Mouse (Mus musculus): ENCODE measurements around the gene Loxl1. TPM values are rescaled to one million over a fixed set of nuclear protein-coding genes. Genes with fewer than 3 reads are reported as not detected.
A peak's percentile ranks its signal among the peaks of the same experiment; 100 is the strongest.

Loxl1 gene
- polyA plus RNA-seq, 1 experiment from 2014 or later = 30.1 TPM

DNA sequence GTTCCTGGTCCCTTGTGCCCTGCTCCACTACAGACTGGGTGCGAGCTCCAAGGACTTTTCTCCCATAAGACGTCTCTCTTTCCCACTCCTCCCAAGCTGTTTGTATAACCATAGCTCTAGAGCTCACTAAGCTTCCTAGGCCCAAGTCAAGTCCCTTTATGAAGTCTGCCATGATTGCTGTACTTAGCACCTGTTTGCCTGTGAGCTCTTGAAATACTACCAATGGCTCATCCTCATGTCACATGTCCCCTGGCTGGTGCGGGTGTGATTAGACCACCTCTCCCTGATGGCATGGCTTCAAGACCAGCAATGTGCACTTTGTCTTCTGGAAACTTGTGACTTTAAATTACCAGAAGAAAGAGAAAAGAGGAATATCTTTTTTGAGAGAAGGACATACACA, 17.6 kb downstream of the Loxl1 start:
- H3K27ac ChIP-seq = peak overlapping the region; percentile 69; the same call in 1 of the 2 replicates
- 91% methylated on average over 3 of the region's 3 CpGs for WGBS
- ATAC-seq (ENCODE audit: insufficient number of reproducible peaks, insufficient read depth, low FRiP score, low TSS enrichment, low read depth) = no peak
- no peak overlapping the region for H3K4me3 ChIP-seq (replicated peaks)
- no peak overlapping the region for H3K9ac ChIP-seq (replicated peaks)
- no peaks in the 10 kb centered on the region for H3K27me3 ChIP-seq
- H3K36me3 ChIP-seq = peaks cover 55% of the 10 kb centered on the region
- H3K9me3 ChIP-seq = no peaks in the 10 kb centered on the region
- no peak overlapping the region for H3K4me2 ChIP-seq
- H3K4me1 ChIP-seq (replicated peaks) = peaks cover 24% of the 10 kb centered on the region

DNA sequence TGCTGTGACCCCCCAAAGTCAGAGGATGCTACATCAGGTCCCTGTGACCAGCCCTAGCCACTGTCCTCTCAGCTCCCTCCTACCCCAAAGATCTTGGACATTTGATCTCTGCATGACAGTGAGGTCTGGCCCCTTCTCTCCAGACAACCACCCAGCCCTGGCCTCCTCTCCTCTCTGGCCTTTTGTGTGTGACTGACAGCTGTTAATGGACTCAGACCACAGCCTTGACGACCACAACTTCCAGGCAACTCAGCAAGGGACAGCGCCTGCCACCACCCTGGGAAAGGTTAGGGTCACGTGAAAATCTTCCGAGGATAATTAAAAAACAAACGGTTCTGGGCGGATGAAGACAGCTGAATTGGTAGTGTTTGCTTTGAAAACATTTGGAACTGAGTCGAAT, 18.5 kb downstream of the Loxl1 start:
- H3K4me2 ChIP-seq = no peak overlapping the region
- H3K9ac ChIP-seq (replicated peaks) = no peak overlapping the region
- H3K27ac ChIP-seq = no peak overlapping the region; the same call in 1 of the 2 replicates
- H3K36me3 ChIP-seq = peaks cover 58% of the 10 kb centered on the region
- WGBS = 56% methylated on average over 7 of the region's 7 CpGs
- no peak for ATAC-seq (ENCODE audit: insufficient number of reproducible peaks, insufficient read depth, low FRiP score, low TSS enrichment, low read depth)
- H3K4me1 ChIP-seq (replicated peaks) = peaks cover 19% of the 10 kb centered on the region
- no peak overlapping the region for H3K4me3 ChIP-seq (replicated peaks)
- no peaks in the 10 kb centered on the region for H3K9me3 ChIP-seq
- no peaks in the 10 kb centered on the region for H3K27me3 ChIP-seq

DNA sequence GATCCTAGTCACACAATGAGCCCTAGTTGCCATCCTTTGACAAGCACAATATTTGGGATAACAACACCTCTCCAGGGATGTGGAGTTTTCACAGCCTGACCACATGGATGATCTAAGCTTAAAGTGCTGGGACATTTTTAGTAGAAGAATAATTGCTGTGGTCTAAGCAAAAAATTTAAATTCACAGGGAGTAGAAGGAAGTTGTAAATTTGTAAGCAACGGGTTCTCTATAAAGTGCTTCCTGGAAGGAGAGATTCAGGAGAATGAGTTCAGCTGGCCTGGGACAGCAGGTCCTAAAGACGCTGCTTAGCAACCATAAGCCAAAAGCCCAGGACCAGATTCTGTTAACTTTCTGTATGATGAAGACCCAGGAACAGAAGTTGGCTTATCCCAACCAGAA, 23.1 kb downstream of the Loxl1 start:
- H3K27me3 ChIP-seq = no peaks in the 10 kb centered on the region
- no peak for ATAC-seq (ENCODE audit: insufficient number of reproducible peaks, insufficient read depth, low FRiP score, low TSS enrichment, low read depth)
- no peak overlapping the region for H3K4me2 ChIP-seq
- no peak overlapping the region for H3K4me3 ChIP-seq (replicated peaks)
- WGBS = 48% methylated on average over 2 of the region's 2 CpGs
- no peak overlapping the region for H3K27ac ChIP-seq
- no peak overlapping the region for H3K9ac ChIP-seq (replicated peaks)
- peaks cover 53% of the 10 kb centered on the region for H3K36me3 ChIP-seq
- no peaks in the 10 kb centered on the region for H3K4me1 ChIP-seq (replicated peaks)
- H3K9me3 ChIP-seq = no peaks in the 10 kb centered on the region

DNA sequence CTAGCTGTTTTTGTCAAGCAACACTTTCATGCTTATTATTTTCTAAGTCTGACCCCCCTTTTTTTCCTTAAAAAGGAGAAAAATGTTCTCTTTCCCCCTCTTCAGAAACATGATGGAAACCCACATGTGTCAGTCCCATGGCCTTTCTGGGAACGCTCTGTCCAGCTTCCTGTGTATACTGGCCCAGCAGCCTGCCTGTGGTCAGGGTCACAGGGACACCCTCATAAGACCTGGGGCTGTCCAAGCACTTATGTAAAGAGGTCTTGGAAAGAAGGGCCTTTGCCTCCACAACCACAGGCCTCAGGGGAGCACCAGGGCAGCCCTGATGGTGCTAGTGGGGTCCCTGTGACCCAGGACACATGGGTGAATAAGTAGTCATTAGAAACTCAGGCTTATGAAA, 23.9 kb downstream of the Loxl1 start:
- H3K4me1 ChIP-seq (replicated peaks) = no peaks in the 10 kb centered on the region
- H3K27me3 ChIP-seq = no peaks in the 10 kb centered on the region
- H3K4me3 ChIP-seq (replicated peaks) = no peak overlapping the region
- H3K4me2 ChIP-seq = no peak overlapping the region
- ATAC-seq (ENCODE audit: insufficient number of reproducible peaks, insufficient read depth, low FRiP score, low TSS enrichment, low read depth) = no peak
- WGBS = 64% methylated on average over 1 of the region's 1 CpGs
- H3K36me3 ChIP-seq = peaks cover 46% of the 10 kb centered on the region
- H3K9me3 ChIP-seq = no peaks in the 10 kb centered on the region
- H3K9ac ChIP-seq (replicated peaks) = no peak overlapping the region
- H3K27ac ChIP-seq = no peak overlapping the region

DNA sequence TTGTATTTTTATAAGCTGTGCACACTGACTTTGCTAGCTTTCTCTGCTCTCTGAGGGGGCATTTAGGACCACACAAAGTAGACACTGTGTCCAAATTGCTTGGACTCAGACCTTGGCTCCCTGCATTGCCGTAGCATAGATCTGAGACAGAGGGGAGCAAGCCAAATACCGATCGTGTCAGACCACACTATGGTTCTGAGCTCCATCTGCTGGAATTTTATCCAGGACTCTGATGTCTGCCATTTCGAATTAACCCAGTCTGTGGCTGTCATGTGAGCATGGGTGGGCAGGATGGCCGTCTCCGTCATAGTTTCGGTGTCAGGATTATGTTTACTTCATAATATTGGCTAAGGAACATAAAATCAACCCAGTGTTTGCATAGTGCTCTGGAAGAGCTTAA, 29.6 kb downstream of the Loxl1 start:
- Histone ChIP-seq H3K9me3 (no peaks in the 10 kb centered on the region), H3K4me2 (no peak overlapping the region), H3K36me3 (peaks cover 9% of the 10 kb centered on the region; the same call in 1 of the 2 replicates), H3K4me3 (replicated peaks) (no peak overlapping the region), H3K9ac (replicated peaks) (no peak overlapping the region), H3K27me3 (no peaks in the 10 kb centered on the region), H3K4me1 (replicated peaks) (no peaks in the 10 kb centered on the region; the same call in 1 of the 2 replicates), H3K27ac (peak overlapping the region; percentile 45; the same call in 1 of the 2 replicates)
- ATAC-seq (ENCODE audit: insufficient number of reproducible peaks, insufficient read depth, low FRiP score, low TSS enrichment, low read depth) = no peak
- WGBS = 58% methylated on average over 7 of the region's 7 CpGs

DNA sequence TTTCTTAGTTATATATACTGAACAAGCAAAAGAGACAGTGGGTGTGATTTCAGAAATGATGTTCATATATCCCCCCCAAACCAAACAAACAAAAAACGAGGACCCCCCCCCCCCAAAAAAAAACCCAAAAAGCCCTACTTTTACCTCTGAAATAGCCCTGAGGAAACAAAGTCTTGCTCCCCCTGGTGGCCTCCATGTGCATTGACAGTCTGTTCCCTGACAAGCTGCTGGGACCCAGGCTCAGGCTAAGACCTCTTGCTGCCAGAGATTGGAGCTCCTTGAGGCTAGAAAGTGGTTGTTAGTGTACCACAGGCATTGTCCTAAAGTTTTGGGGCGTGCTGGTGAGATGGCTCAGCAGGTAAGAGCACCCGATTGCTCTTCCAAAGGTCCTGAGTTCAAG, 31.4 kb downstream of the Loxl1 start:
- Histone ChIP-seq H3K27ac (no peak overlapping the region), H3K27me3 (no peaks in the 10 kb centered on the region), H3K4me1 (replicated peaks) (no peaks in the 10 kb centered on the region; the same call in 1 of the 2 replicates), H3K9ac (replicated peaks) (no peak overlapping the region), H3K4me2 (no peak overlapping the region), H3K36me3 (no peaks in the 10 kb centered on the region), H3K9me3 (no peaks in the 10 kb centered on the region), H3K4me3 (replicated peaks) (no peak overlapping the region)
- WGBS = 57% methylated on average over 3 of the region's 3 CpGs
- ATAC-seq (ENCODE audit: insufficient number of reproducible peaks, insufficient read depth, low FRiP score, low TSS enrichment, low read depth) = no peak

DNA sequence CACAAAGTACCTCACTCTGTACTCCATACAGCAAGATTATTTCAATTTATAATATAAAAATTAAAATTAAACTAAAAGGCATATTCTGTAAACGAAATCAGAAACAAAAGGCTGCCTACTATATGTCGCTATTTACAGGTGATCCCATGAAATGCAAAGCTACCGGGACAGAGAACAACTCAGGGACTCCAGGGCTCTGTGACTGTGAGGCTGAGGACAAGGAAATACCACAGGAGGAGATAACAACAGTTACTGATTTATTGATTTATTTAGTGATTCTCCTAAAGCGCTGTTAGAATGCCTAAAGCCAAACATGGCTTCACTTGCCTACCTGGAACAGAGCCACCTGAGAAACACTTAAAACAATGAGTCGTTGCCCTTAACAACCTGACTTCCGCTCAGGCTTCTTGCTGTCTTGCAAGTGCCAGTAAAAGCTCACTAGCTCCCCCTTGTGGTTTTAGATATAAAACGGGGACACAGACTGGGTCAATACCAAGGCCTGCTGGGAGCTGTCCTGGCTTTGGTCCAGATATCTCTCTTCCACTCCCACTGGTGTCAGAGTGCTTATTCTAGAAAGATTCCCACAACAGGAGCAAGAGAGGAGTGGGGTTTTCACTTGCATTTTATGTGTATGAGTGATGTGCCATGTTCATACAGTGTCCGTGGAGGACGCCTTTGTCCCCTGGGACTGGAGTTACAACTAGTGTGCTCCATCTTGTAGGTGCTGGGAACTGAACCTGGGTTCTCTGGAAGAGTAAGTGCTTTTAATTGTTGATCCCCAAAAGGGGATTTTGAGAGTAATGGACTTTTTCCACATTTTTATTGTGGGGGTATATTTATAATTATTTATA, 32.5 kb downstream of the Loxl1 start:
- no peak overlapping the region for H3K27ac ChIP-seq
- H3K36me3 ChIP-seq = no peaks in the 10 kb centered on the region
- H3K9me3 ChIP-seq = no peaks in the 10 kb centered on the region
- 38% methylated on average over 9 of the region's 9 CpGs for WGBS
- peaks cover 4% of the 10 kb centered on the region for H3K4me1 ChIP-seq (replicated peaks)
- H3K27me3 ChIP-seq = no peaks in the 10 kb centered on the region
- no peak for ATAC-seq (ENCODE audit: insufficient number of reproducible peaks, insufficient read depth, low FRiP score, low TSS enrichment, low read depth)
- H3K4me3 ChIP-seq (replicated peaks) = no peak overlapping the region
- H3K9ac ChIP-seq (replicated peaks) = no peak overlapping the region
- H3K4me2 ChIP-seq = 0 out of 2 replicates have a peak overlapping the region, but pooled peaks have one; percentile 8

DNA sequence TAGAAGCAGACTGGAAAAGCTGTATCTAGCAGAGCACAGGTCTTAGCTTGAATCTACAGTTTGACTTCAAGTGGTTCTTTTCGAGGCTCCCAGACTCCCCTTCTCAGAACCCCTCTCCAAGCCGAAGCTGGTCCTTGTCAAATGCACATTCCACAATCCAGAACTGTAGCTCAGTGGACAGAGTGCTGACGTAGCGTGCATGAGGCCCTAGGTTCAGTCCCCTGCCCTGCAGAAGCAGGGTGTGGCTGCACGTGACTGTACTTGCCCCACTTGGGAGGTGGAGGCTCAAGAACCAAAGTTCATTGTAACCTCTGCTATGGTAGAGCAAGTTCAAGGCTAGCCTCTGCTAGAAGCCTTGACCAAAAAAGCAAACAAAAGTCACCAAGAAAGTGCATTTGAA, 33.2 kb downstream of the Loxl1 start:
- Histone ChIP-seq H3K27me3 (no peaks in the 10 kb centered on the region), H3K4me3 (replicated peaks) (no peak overlapping the region), H3K4me2 (no peak overlapping the region), H3K27ac (no peak overlapping the region), H3K36me3 (no peaks in the 10 kb centered on the region), H3K9me3 (no peaks in the 10 kb centered on the region), H3K9ac (replicated peaks) (no peak overlapping the region), H3K4me1 (replicated peaks) (peaks cover 11% of the 10 kb centered on the region)
- 76% methylated on average over 5 of the region's 5 CpGs for WGBS
- ATAC-seq (ENCODE audit: insufficient number of reproducible peaks, insufficient read depth, low FRiP score, low TSS enrichment, low read depth) = no peak

DNA sequence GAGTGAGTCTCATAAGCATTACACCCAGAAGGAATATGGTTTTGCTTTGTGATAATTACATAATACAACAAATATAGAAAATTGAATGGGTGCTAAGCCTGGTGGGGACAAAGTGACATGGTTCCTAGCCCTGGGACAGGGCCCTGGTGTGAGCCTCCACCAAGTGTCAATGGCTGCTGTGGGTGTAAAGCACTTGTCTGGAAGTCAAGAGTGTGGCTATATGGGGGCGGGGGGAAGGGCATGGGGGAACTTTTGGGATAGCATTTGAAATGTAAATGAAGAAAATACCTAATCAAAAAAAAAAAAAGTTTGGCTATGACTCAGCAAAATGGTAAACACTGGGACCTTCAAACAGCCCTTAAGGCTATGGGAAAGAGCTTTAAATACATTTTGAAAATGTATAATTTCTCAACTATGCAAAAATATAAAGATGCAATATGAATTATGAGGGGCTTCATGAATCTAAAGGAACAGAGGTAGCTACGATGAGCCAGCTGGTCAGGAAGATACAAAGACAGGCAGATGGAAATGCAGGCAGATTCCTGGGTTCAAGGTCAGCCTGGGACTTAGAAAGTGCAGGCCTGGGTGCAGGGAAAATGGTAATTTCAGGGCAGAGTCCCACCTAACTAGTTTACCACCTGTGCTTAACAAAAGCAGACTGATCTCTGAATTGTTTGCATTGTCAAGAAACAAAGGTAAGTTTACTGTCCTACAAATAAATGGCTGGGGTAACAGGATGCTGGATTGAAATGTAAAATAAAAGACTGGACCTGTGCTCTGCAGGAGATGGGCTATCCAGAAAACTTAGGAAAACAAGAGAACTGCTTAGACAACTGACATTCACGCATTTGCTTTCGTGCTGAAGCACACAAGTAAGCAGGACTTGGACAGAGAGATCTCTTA, 33.9 kb downstream of the Loxl1 start:
- WGBS = 57% methylated on average over 4 of the region's 4 CpGs
- no peak overlapping the region for H3K4me2 ChIP-seq
- no peaks in the 10 kb centered on the region for H3K9me3 ChIP-seq
- no peak overlapping the region for H3K9ac ChIP-seq (replicated peaks)
- H3K4me3 ChIP-seq (replicated peaks) = no peak overlapping the region
- peaks cover 17% of the 10 kb centered on the region for H3K4me1 ChIP-seq (replicated peaks)
- H3K36me3 ChIP-seq = no peaks in the 10 kb centered on the region
- H3K27me3 ChIP-seq = no peaks in the 10 kb centered on the region
- H3K27ac ChIP-seq = no peak overlapping the region
- no peak for ATAC-seq (ENCODE audit: insufficient number of reproducible peaks, insufficient read depth, low FRiP score, low TSS enrichment, low read depth)

DNA sequence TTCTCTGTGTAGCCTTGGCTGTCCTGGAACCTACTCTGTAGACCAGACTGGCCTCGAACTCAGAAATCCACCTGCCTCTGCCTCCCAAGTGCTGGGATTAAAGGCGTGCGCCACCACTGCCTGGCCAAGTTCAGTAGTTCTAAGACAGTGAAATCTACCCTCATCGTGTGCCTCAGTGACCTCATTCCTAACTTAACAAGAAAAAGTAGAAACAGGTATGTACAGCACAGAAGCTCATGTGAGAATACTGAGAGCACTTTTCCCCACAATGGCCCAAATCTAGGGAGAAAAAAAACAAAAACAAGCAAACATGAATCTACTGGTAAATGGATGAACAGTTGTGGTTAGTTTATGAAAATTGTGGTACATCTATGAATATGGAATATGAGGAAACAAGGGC, 34.7 kb downstream of the Loxl1 start:
- Histone ChIP-seq H3K9me3 (no peaks in the 10 kb centered on the region), H3K27me3 (no peaks in the 10 kb centered on the region), H3K4me1 (replicated peaks) (peaks cover 17% of the 10 kb centered on the region), H3K4me2 (no peak overlapping the region), H3K9ac (replicated peaks) (no peak overlapping the region), H3K4me3 (replicated peaks) (no peak overlapping the region), H3K36me3 (no peaks in the 10 kb centered on the region), H3K27ac (no peak overlapping the region)
- no peak for ATAC-seq (ENCODE audit: insufficient number of reproducible peaks, insufficient read depth, low FRiP score, low TSS enrichment, low read depth)
- 95% methylated on average over 4 of the region's 4 CpGs for WGBS

DNA sequence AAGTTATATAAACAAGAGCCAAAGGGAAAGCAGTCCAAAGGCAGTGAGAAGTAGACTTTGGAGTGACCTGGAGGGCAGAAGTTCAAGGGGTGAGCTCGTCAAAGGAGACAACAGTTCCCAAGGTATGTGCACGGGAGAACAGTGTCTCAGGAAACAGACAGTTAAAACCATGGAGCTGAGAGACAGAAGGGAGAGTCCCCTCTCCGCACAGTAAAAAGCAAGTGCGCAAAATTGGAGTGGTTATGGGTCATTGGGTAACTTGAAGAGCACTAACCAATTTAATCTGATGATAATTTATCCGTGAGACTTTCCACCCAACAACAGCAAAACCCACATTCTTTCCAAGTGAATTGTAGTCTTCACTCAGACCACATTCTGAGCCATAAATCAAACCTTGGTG, 36.6 kb downstream of the Loxl1 start:
- Histone ChIP-seq H3K4me3 (replicated peaks) (no peak overlapping the region), H3K27me3 (no peaks in the 10 kb centered on the region), H3K9ac (replicated peaks) (no peak overlapping the region), H3K4me2 (no peak overlapping the region), H3K9me3 (no peaks in the 10 kb centered on the region), H3K4me1 (replicated peaks) (peaks cover 17% of the 10 kb centered on the region), H3K27ac (no peak overlapping the region), H3K36me3 (no peaks in the 10 kb centered on the region)
- WGBS = 72% methylated on average over 5 of the region's 5 CpGs
- ATAC-seq (ENCODE audit: insufficient number of reproducible peaks, insufficient read depth, low FRiP score, low TSS enrichment, low read depth) = no peak
